ENCODE assay signal across 23 mouse cellular contexts in genomic region chr13:51888426-51888825, GRCm38 (mm10).
"Had no signal": no experiment of that assay in that cellular context is flagged by ENCODE, and none has a peak within 500 bp of the region (broad histone marks: within the 10 kb centered on the region; RNA-seq: fewer than 3 reads in every experiment).

No protein-coding gene starts in this region.

- H3K27ac ChIP-seq: kidney, postnatal 0 days; layer of hippocampus, adult 2 months; limb, embryonic 13.5 days; liver, embryonic 12.5 days; liver, embryonic 15.5 days; lung, embryonic 15.5 days; midbrain, embryonic 10.5 days; neural tube, embryonic 13.5 days; stomach, embryonic 15.5 days had no signal

- DNase-seq: kidney, postnatal 25 days; layer of hippocampus, postnatal 36 days; liver; lung, adult 18-20 months; lung, postnatal 10 days; lung, postnatal 36 days; midbrain, embryonic 14.5 days; retina, postnatal 1 day; right cerebral cortex, postnatal 25 days; spleen, adult 18-20 months; thymus, adult 18-20 months; thymus, postnatal 36 days had no signal

- H3K4me1 ChIP-seq: stomach, embryonic 15.5 days had no signal

- H3K4me3 ChIP-seq: layer of hippocampus, adult 2 months; limb, embryonic 10.5 days; limb, embryonic 13.5 days; liver, embryonic 12.5 days; liver, embryonic 15.5 days; lung, embryonic 15.5 days; megakaryocyte, embryonic 14.5 days; midbrain, embryonic 10.5 days; neural tube, embryonic 13.5 days; stomach, embryonic 15.5 days had no signal

- ATAC-seq: liver, embryonic 12.5 days had no signal
